Mouse (Mus musculus): Measurements from ENCODE around the gene Stx4a. TPM values are rescaled to one million over a fixed set of nuclear protein-coding genes. Genes with fewer than 3 reads are reported as not detected.

Stx4a gene
- polyA plus RNA-seq, 1 experiment from 2014 or later, result 21.7 TPM

GRCm38 (mm10) chr7:127797076-127797845, 26.8 kb upstream of the Stx4a start:
- no peaks in the 10 kb centered on the region; the same call in 1 of the 2 replicates for H3K4me1 ChIP-seq (replicated peaks; ENCODE audit: control insufficient read depth, insufficient read depth, low read length)
- WGBS, result 92% methylated on average over 23 of the region's 23 CpGs
- ATAC-seq (replicated peaks; ENCODE audit: low FRiP score, low TSS enrichment, low read depth), result no peak

GRCm38 (mm10) chr7:127798591-127798990, 25.5 kb upstream of the Stx4a start:
- DNase-seq (ENCODE audit: low spot score), result no peak
- no peak for ATAC-seq (replicated peaks; ENCODE audit: low FRiP score, low TSS enrichment, low read depth)
- Histone ChIP-seq H3K36me3 (ENCODE audit: control insufficient read depth, insufficient read depth, low read length) (peaks cover 75% of the 10 kb centered on the region), H3K9ac (ENCODE audit: low read length) (no peak overlapping the region), H3K4me3 (ENCODE audit: low read depth, low read length) (no peak overlapping the region), H3K4me1 (replicated peaks; ENCODE audit: control insufficient read depth, insufficient read depth, low read length) (no peaks in the 10 kb centered on the region; the same call in 1 of the 2 replicates), H3K9me3 (ENCODE audit: control insufficient read depth, low read length) (no peaks in the 10 kb centered on the region), H3K27me3 (replicated peaks; ENCODE audit: control insufficient read depth, insufficient read depth, low read length) (no peaks in the 10 kb centered on the region), H3K4me2 (ENCODE audit: low read length) (no peak overlapping the region), H3K27ac (ENCODE audit: low read depth) (no peak overlapping the region)
- 90% methylated on average over 4 of the region's 4 CpGs for WGBS

More at GRCm38 (mm10) chr7:127797076-127797845, 26.8 kb upstream of the Stx4a start:
- peaks cover 80% of the 10 kb centered on the region for H3K36me3 ChIP-seq (ENCODE audit: control insufficient read depth, insufficient read depth, low read length)
- H3K4me2 ChIP-seq (ENCODE audit: low read length), result no peak overlapping the region
- H3K27ac ChIP-seq (ENCODE audit: low read depth), result no peak overlapping the region
- no peaks in the 10 kb centered on the region for H3K27me3 ChIP-seq (replicated peaks; ENCODE audit: control insufficient read depth, insufficient read depth, low read length)
- no peak overlapping the region for H3K9ac ChIP-seq (ENCODE audit: low read length)
- DNase-seq (ENCODE audit: low spot score), result no peak
- H3K4me3 ChIP-seq (ENCODE audit: low read depth, low read length), result no peak overlapping the region
- H3K9me3 ChIP-seq (ENCODE audit: control insufficient read depth, low read length), result no peaks in the 10 kb centered on the region

- WGBS, result 92% methylated on average over 13 of the region's 13 CpGs
- Histone ChIP-seq H3K36me3 (ENCODE audit: control insufficient read depth, insufficient read depth, low read length) (peaks cover 69% of the 10 kb centered on the region), H3K4me1 (replicated peaks; ENCODE audit: control insufficient read depth, insufficient read depth, low read length) (no peaks in the 10 kb centered on the region; the same call in 1 of the 2 replicates), H3K9me3 (ENCODE audit: control insufficient read depth, low read length) (no peaks in the 10 kb centered on the region), H3K4me3 (ENCODE audit: low read depth, low read length) (no peak overlapping the region), H3K27me3 (replicated peaks; ENCODE audit: control insufficient read depth, insufficient read depth, low read length) (no peaks in the 10 kb centered on the region), H3K27ac (ENCODE audit: low read depth) (no peak overlapping the region), H3K9ac (ENCODE audit: low read length) (no peak overlapping the region), H3K4me2 (ENCODE audit: low read length) (no peak overlapping the region)
- ATAC-seq (replicated peaks; ENCODE audit: low FRiP score, low TSS enrichment, low read depth) (no peak), DNase-seq (ENCODE audit: low spot score) (no peak)
Measured at GRCm38 (mm10) chr7:127799211-127799610, 24.9 kb upstream of the Stx4a start.

- Histone ChIP-seq H3K36me3 (ENCODE audit: control insufficient read depth, insufficient read depth, low read length) (peaks cover 66% of the 10 kb centered on the region), H3K4me3 (ENCODE audit: low read depth, low read length) (no peak overlapping the region), H3K9me3 (ENCODE audit: control insufficient read depth, low read length) (no peaks in the 10 kb centered on the region), H3K4me2 (ENCODE audit: low read length) (no peak overlapping the region), H3K27me3 (replicated peaks; ENCODE audit: control insufficient read depth, insufficient read depth, low read length) (no peaks in the 10 kb centered on the region), H3K4me1 (replicated peaks; ENCODE audit: control insufficient read depth, insufficient read depth, low read length) (no peaks in the 10 kb centered on the region; the same call in 1 of the 2 replicates), H3K9ac (ENCODE audit: low read length) (no peak overlapping the region), H3K27ac (ENCODE audit: low read depth) (no peak overlapping the region)
- DNase-seq (ENCODE audit: low spot score), result no peak
- ATAC-seq (replicated peaks; ENCODE audit: low FRiP score, low TSS enrichment, low read depth), result no peak
- WGBS, result 88% methylated on average over 1 of the region's 1 CpGs
Measured at GRCm38 (mm10) chr7:127799738-127800137, 24.4 kb upstream of the Stx4a start.

GRCm38 (mm10) chr7:127800435-127801009, 23.6 kb upstream of the Stx4a start, which contains the start of gene Hsd3b7:
TSS of gene Hsd3b7 (plus strand) at chr7:127800604.
- Histone ChIP-seq H3K36me3 (ENCODE audit: control insufficient read depth, insufficient read depth, low read length) (peaks cover 58% of the 10 kb centered on the region), H3K27me3 (replicated peaks; ENCODE audit: control insufficient read depth, insufficient read depth, low read length) (no peaks in the 10 kb centered on the region), H3K4me1 (replicated peaks; ENCODE audit: control insufficient read depth, insufficient read depth, low read length) (no peaks in the 10 kb centered on the region; the same call in 1 of the 2 replicates), H3K4me2 (ENCODE audit: low read length) (peak within 1 kb of the TSS; percentile 44), H3K4me3 (ENCODE audit: low read depth, low read length) (peak within 1 kb of the TSS; percentile 13), H3K27ac (ENCODE audit: low read depth) (no peak within 1 kb of the TSS), H3K9me3 (ENCODE audit: control insufficient read depth, low read length) (no peaks in the 10 kb centered on the region), H3K9ac (ENCODE audit: low read length) (0 out of 2 replicates have a peak within 1 kb of the TSS, but pooled peaks have one; percentile 29)
- 27% methylated on average over 6 of the region's 6 CpGs for WGBS
- ATAC-seq (replicated peaks; ENCODE audit: low FRiP score, low TSS enrichment, low read depth), result peak; percentile 88
- DNase-seq (ENCODE audit: low spot score), result peak; percentile 97

GRCm38 (mm10) chr7:127801010-127801621, 23.0 kb upstream of the Stx4a start:
- Histone ChIP-seq H3K27ac (ENCODE audit: low read depth) (no peak overlapping the region), H3K27me3 (replicated peaks; ENCODE audit: control insufficient read depth, insufficient read depth, low read length) (no peaks in the 10 kb centered on the region), H3K4me2 (ENCODE audit: low read length) (peak overlapping the region; percentile 44), H3K9ac (ENCODE audit: low read length) (no peak overlapping the region), H3K36me3 (ENCODE audit: control insufficient read depth, insufficient read depth, low read length) (peaks cover 52% of the 10 kb centered on the region), H3K4me3 (ENCODE audit: low read depth, low read length) (peak overlapping the region; percentile 13; the same call in 1 of the 2 replicates), H3K4me1 (replicated peaks; ENCODE audit: control insufficient read depth, insufficient read depth, low read length) (no peaks in the 10 kb centered on the region; the same call in 1 of the 2 replicates), H3K9me3 (ENCODE audit: control insufficient read depth, low read length) (no peaks in the 10 kb centered on the region)
- DNase-seq (ENCODE audit: low spot score), result no peak
- WGBS, result 88% methylated on average over 8 of the region's 8 CpGs
- peak; percentile 17; the same call in 1 of the 2 replicates for ATAC-seq (replicated peaks; ENCODE audit: low FRiP score, low TSS enrichment, low read depth)

GRCm38 (mm10) chr7:127802313-127802712, 21.8 kb upstream of the Stx4a start:
- H3K4me3 ChIP-seq (ENCODE audit: low read depth, low read length), result no peak overlapping the region
- DNase-seq (ENCODE audit: low spot score) (no peak), ATAC-seq (replicated peaks; ENCODE audit: low FRiP score, low TSS enrichment, low read depth) (no peak)
- H3K27me3 ChIP-seq (replicated peaks; ENCODE audit: control insufficient read depth, insufficient read depth, low read length), result no peaks in the 10 kb centered on the region
- no peak overlapping the region for H3K4me2 ChIP-seq (ENCODE audit: low read length)
- H3K4me1 ChIP-seq (replicated peaks; ENCODE audit: control insufficient read depth, insufficient read depth, low read length), result no peaks in the 10 kb centered on the region; the same call in 1 of the 2 replicates
- H3K9ac ChIP-seq (ENCODE audit: low read length), result no peak overlapping the region
- H3K27ac ChIP-seq (ENCODE audit: low read depth), result no peak overlapping the region
- H3K36me3 ChIP-seq (ENCODE audit: control insufficient read depth, insufficient read depth, low read length), result peaks cover 40% of the 10 kb centered on the region
- H3K9me3 ChIP-seq (ENCODE audit: control insufficient read depth, low read length), result no peaks in the 10 kb centered on the region
- WGBS, result 92% methylated on average over 17 of the region's 17 CpGs

GRCm38 (mm10) chr7:127808821-127809220, 15.3 kb upstream of the Stx4a start:
- ATAC-seq (replicated peaks; ENCODE audit: low FRiP score, low TSS enrichment, low read depth) (no peak), DNase-seq (ENCODE audit: low spot score) (no peak)
- no peaks in the 10 kb centered on the region for H3K4me1 ChIP-seq (replicated peaks; ENCODE audit: control insufficient read depth, insufficient read depth, low read length)
- H3K9me3 ChIP-seq (ENCODE audit: control insufficient read depth, low read length), result no peaks in the 10 kb centered on the region
- H3K27ac ChIP-seq (ENCODE audit: low read depth), result no peak overlapping the region
- H3K27me3 ChIP-seq (replicated peaks; ENCODE audit: control insufficient read depth, insufficient read depth, low read length), result no peaks in the 10 kb centered on the region
- 75% methylated on average over 5 of the region's 5 CpGs for WGBS
- no peak overlapping the region for H3K4me2 ChIP-seq (ENCODE audit: low read length)
- no peak overlapping the region for H3K9ac ChIP-seq (ENCODE audit: low read length)
- H3K36me3 ChIP-seq (ENCODE audit: control insufficient read depth, insufficient read depth, low read length), result peaks cover 10% of the 10 kb centered on the region; the same call in 1 of the 2 replicates
- no peak overlapping the region for H3K4me3 ChIP-seq (ENCODE audit: low read depth, low read length)
